Mouse (Mus musculus): ENCODE data around the gene Gm10310.
"Not testable (repeated sequence)": the region's sequence is repeated elsewhere in the genome, so short reads cannot be mapped to it uniquely, and the experiment has no call there.

Gm10310 gene

GRCm38 (mm10) chr10:129984962-129985361 lies at the start of gene Gm10310:
Gene Gm10310, minus strand, starts transcription at chr10:129985062.
- DNase-seq (ENCODE audit: extremely low read depth, insufficient read length, low spot score) = not testable (repeated sequence)

GRCm38 (mm10) chr10:130030048-130030447 lies 45.2 kb upstream of the Gm10310 start, which contains the start of gene Olfr821:
Gene Olfr821, plus strand, starts transcription at chr10:130030348.
- DNase-seq (ENCODE audit: extremely low read depth, insufficient read length, low spot score) = no peak

GRCm38 (mm10) chr10:130012321-130012720 lies 27.5 kb upstream of the Gm10310 start, which contains the start of gene Olfr820:
Gene Olfr820, plus strand, starts transcription at chr10:130012621.
- DNase-seq (ENCODE audit: extremely low read depth, insufficient read length, low spot score) = no peak

GRCm38 (mm10) chr10:130005366-130005765 lies 20.5 kb upstream of the Gm10310 start:
- not testable (repeated sequence) for DNase-seq (ENCODE audit: extremely low read depth, insufficient read length, low spot score)

- DNase-seq (ENCODE audit: extremely low read depth, insufficient read length, low spot score) = not testable (repeated sequence)
Observed at GRCm38 (mm10) chr10:130004104-130004503, 19.2 kb upstream of the Gm10310 start.

- DNase-seq (ENCODE audit: extremely low read depth, insufficient read length, low spot score) = not testable (repeated sequence)
Observed at GRCm38 (mm10) chr10:129981867-129982266, 3.0 kb downstream of the Gm10310 start.

- DNase-seq (ENCODE audit: extremely low read depth, insufficient read length, low spot score) = not testable (repeated sequence)
Observed at GRCm38 (mm10) chr10:129976040-129976439, 8.8 kb downstream of the Gm10310 start, which contains the start of gene Olfr247. Gene Olfr247, minus strand, starts transcription at chr10:129976140.

GRCm38 (mm10) chr10:129972994-129973393 lies 11.9 kb downstream of the Gm10310 start:
- DNase-seq (ENCODE audit: extremely low read depth, insufficient read length, low spot score) = not testable (repeated sequence)

GRCm38 (mm10) chr10:129967166-129967565 lies 17.7 kb downstream of the Gm10310 start, which contains the start of gene Olfr819:
Gene Olfr819, minus strand, starts transcription at chr10:129967266.
- not testable (repeated sequence) for DNase-seq (ENCODE audit: extremely low read depth, insufficient read length, low spot score)

GRCm38 (mm10) chr10:129966232-129966631 lies 18.6 kb downstream of the Gm10310 start:
- DNase-seq (ENCODE audit: extremely low read depth, insufficient read length, low spot score) = not testable (repeated sequence)

- no peak for DNase-seq (ENCODE audit: extremely low read depth, insufficient read length, low spot score)
Observed at GRCm38 (mm10) chr10:129949000-129949399, 35.9 kb downstream of the Gm10310 start, which contains the start of gene Olfr818. Gene Olfr818, minus strand, starts transcription at chr10:129949100.

Data from 3134 (cell line).